Mouse (Mus musculus): ENCODE data around the gene Rnf111.
"Not testable (repeated sequence)": the region's sequence is repeated elsewhere in the genome, so short reads cannot be mapped to it uniquely, and the experiment has no call there.

The Rnf111 gene

DNA sequence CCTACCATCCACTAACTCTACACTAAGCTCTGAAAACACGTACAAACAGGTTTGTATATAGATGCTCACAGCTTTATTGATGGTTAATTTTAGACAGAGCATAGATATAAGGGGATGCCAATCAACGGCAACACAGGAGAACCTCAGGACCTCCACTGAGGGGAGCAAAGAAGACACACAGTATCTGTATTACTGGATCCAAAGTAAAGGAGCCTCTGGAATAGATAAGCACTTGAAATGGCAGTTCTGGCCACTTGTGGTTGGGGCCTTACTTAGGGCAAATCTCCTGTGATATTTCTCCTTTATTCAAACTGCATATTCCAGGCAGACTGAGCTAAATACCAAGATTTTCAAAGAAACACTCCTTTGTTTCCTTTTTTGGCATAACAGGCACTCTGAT lies 10.5 kb downstream of the Rnf111 start:
- no peak for DNase-seq (ENCODE audit: low spot score)

DNA sequence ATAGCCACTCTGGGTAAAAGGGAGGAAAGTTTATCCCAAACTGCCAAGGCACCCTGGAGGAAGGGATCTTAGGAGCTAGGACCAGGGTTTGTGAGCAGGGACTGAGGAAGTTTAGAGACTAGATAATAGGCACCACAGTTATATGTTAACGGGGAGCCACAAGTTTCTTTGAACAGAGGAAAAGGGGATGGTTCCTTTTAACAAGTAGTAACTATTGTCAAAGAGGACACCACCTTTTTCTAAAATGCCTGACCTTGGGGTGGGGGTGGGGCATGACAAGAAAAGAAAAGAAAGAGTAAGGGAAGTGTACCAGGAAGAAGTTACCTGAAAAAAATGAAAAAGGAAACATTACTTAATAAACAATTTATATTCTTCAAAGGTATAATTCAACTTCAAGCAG lies 12.3 kb downstream of the Rnf111 start:
- DNase-seq (ENCODE audit: low spot score): no peak

DNA sequence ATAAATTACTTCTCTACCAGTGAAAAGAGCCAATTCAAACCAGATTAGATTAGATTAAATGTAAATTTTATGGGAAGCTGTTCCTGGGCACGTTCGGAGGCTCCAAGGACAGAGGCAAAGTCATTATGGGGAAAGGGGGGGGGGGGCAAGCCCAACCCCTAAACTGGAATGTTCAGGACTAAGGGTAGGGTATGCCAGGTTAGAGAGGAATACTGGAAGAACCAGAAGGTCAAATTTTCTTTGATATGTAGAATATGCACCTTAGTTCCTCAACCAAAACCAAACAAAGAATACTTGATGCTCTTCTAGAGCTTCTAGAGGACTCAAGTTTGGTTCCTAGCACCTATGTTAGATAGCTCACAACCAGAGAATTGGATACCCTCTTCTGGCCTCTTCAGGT lies 16.1 kb downstream of the Rnf111 start:
- no peak for DNase-seq (ENCODE audit: low spot score)

DNA sequence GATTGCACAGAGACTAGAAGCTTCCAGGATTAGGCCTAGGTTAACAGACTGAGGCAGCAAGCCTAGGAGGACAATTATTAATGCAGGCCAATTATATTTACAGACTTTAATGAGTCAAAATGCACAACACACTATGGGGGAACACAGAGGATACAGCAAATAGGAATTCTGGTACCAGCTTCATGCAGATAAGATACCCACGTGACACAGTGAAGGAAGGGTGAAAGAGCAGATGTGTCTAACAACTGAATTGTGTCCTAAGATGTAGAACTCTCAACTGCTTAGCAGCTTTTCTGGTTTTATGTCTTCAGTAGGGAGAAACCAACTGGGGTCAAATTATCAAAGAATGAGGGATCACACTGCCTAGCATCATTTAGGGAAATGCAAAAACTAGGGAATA lies 17.7 kb downstream of the Rnf111 start:
- DNase-seq (ENCODE audit: low spot score): no peak

DNA sequence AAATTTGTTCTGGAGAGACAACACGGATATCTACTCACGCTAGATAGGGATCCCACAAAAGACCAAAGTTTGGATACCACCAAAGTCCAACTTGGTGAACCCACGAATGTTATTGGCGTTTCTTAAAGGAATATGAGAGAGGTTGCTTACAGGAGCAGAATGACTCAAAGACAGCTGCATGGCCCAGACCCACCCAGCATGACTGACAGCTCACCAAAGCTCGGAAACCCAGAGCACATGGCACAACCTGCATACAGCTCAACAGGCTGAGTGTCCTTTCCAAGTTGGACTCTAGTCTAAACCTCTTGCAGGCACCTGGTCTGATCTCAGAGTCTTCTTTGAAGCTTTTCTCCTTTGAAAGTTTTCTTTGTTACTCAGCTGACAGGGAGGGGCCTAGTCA lies 20.0 kb downstream of the Rnf111 start:
- DNase-seq (ENCODE audit: low spot score): no peak

DNA sequence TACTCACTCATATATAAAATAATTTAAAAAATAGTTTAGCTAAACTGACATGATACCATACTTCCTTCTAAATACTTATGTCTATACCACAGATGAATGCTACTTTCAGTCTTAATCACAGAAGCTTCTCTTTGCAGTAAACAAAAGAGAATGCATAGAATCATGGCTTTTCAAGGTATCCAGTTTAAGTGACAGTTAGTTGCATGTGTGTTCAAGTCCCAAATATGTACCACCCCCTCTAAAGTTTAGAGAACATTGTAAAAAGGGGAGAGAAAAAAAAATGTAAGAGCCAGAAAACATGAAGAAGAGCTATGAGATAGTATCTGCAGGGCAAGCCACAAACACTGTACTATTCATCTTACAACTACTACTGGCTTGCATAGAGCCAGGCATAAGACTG lies 21.7 kb downstream of the Rnf111 start:
- DNase-seq (ENCODE audit: low spot score): no peak

DNA sequence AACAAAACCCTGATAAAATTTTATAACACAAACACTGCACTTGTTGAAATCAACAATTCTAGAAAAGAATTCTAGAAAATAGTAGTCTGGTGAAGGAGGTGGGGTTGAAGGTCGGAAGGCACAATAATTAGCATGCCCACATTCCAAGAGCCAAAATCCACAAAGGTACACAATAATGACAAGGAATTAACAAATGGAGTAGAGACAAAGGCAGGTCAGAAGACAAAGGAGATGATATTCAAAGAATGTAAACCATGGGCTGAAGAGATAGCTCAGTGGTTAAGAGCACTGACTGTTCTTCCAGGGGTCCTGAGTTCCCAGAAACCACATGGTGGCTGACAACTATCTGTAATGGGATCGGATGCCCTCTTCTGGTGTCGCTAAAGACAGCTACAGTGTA lies 26.3 kb downstream of the Rnf111 start:
- no peak for DNase-seq (ENCODE audit: low spot score)

DNA sequence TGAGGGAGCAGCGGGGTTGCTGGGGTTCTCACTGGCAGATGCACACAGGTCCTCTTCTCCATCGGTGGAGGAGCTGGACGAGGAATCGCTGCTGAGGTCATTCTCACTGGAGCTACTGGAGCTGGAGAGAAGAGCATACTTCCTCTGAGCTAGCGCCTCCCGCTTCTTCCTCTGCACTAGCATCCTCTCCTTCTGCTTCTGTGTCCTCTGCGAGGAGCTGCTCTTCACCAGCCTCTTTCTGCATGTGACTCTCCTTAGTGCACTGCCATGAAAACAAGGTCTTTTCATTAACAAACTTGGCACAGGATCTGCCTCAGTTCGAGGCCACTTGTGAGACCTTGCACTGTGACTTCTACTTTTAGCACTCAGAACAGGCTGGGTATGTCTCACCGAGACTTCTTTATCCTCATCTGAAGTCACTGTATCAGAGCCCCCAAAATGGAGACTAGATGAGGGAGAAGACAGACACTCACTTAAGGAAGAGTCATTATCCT lies 27.7 kb downstream of the Rnf111 start:
- DNase-seq (ENCODE audit: low spot score): no peak

DNA sequence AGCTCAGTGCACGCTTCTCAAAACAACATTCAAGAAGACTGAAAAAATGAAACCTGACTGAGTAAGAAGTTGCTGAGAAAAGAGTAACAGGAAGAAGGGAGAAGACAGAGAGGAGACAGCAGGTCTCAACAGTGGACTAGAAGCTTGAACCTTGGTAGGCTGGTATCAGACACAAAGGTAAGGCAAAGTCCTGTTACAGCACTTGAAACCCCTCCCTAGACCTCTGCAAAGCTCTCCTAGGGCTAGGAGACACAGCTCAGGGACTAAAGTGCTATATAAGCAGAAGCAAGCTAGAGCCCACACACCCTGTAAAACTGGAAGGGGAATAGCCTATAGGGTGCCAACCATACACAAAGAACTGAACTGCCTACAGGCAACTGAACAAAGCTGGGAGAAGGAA lies 30.1 kb downstream of the Rnf111 start:
- DNase-seq (ENCODE audit: low spot score): no peak

DNA sequence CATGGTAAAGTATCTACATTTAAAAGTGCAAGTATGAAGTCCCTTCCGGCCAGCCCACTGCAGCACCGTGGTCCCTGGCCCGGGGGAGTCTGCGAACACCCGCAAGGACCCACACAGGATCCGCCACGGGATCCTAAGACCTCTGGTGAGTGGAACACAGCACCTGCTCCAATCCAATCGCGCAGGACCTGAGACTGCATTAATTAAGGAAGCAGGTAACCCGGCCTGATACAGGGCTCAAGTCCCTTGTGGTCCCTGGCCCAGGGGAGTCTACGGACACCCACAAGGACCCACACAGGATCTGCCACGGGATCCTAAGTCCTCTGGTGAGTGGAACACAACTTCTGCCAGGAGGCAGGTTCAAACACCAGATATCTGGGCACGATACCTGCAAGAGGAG lies 40.4 kb downstream of the Rnf111 start:
- DNase-seq (ENCODE audit: low spot score): not testable (repeated sequence)

DNA sequence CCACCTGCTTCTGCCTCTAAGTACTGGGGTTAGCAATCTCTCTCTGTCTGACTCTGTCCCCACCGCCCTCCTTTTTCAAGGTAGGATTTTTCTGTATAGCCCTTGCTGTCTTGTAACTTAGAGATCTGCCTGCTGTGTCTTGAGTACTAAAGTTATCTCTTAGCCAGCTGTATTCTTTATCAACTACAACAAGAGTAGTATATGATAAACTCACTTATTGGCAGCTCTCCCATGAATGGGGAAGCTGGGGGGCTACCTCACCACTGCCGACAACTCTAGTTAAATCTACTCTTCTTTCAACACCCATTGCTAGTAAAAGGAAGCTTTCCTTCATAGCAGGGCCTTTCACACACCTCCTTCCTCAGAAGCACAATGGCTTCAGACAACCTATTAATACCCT lies 51.2 kb downstream of the Rnf111 start:
- no peak for DNase-seq (ENCODE audit: low spot score)

DNA sequence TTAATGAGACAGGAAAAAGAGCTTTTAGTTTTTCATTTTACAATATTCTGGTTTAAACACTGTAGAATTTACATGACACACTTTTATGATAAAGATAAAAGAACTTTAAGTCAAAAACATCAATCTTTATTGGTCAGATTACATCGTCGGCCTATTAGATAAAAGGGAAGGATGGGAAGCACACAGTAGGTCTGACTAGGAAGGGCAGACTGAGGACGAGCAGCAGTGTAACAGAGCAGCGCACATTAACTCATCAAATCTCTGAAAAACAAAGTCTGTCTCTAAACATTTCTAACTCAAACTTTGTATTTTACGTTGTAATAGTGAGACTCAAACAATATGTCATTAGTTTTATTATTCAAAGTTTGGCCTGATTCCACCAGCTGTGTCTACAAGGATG lies 54.5 kb downstream of the Rnf111 start:
- no peak for DNase-seq (ENCODE audit: low spot score)

DNA sequence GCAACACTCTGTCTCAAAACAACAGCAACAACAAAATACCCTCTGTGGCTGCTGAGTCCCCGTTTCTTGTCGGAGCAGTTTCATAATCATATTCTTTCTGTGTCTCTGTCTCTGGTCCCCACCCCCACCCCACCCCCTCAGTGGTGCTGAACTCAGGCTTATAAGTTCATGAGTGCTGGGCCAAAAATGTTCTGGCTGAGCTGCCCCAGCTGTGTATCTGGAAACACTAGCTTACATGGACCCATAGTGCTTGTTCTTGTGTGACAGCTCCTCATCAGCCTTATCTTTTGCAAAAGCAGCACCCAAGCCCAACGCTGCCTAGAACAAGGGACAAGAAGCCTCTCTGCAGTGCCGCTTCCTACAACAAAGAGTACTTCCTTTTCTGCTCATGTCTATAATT lies 63.6 kb downstream of the Rnf111 start:
- DNase-seq (ENCODE audit: low spot score): no peak

DNA sequence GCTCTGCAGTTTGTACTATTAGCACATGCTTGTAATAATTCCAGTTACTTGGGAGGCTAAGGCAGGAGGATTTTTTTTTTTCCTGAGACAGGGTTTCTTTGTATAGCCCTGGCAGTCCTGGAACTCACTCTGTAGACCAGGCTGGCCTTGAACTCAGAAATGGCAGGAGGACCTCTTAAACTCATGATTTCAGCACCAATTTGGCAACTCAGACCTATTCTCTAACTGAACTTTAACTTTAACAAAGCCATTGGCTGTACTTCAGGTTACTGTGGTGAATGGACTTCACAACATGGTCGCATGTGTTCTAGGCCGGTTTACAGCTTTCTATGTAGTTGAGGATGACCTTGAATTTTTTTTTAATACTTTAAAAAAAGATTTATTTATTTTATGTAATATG lies 80.9 kb downstream of the Rnf111 start:
- DNase-seq (ENCODE audit: low spot score): no peak

DNA sequence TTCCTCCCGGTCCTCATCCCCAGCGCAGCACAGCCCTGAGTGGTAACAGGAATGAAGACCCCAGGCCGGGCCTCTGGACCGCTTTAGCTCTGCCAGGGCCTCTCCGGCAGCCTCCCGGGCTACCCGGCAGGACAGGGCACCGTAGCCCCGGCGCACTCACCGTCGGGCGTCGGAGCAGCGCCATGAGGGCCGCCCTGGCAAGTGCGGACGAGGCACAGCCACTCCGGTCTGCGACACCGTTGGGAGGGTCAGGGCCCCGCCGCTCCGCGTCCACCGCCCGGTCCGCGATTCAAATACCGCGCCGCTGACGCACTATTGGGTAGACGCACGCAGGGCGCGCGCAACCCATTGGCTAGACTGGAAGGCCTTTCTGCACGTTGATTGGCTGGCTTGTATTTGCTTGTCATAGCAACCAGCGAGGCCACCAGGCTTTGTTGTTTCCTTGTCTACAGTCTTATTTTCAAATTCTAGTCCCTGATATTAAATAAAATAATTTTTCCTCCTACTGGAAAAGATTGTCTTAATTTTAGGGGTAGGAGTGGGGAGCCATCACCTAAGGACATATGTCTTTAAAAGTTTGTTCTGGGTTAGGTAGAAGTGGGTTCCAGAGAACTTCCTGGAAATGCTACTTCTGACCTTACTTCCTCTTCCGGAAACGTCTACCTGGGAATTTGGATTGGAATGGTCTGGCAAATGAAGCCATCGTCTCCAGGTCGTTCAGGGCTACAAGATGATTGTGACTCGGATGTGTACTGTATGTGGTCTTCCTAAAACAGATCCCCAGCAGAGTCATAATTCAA lies 82.1 kb downstream of the Rnf111 start, which contains the start of gene Ccnb2:
Gene Ccnb2 (minus strand): TSS at position 291 of the 800 bp plus-strand sequence.
- DNase-seq (ENCODE audit: low spot score): peak; percentile 99

DNA sequence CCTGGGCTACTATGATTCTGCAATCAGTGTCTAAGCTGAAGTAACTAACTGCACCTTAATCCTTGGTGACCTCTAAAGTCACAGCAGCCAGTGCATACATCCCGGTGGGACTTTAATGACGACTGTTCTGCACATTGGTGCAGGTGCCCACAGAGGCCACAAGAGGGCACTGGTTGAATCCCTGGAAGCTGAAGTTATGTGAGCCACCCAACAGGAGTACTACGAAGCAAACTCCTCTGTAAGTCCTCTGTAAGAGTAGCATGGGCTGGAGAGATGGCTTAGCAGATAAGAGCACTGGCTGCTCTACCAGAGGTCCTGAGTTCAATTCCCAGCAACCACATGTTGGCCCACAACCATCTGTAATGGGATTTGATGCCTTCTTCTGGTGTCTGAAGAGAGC lies 87.1 kb downstream of the Rnf111 start:
- peak; percentile 24 for DNase-seq (ENCODE audit: low spot score)

DNA sequence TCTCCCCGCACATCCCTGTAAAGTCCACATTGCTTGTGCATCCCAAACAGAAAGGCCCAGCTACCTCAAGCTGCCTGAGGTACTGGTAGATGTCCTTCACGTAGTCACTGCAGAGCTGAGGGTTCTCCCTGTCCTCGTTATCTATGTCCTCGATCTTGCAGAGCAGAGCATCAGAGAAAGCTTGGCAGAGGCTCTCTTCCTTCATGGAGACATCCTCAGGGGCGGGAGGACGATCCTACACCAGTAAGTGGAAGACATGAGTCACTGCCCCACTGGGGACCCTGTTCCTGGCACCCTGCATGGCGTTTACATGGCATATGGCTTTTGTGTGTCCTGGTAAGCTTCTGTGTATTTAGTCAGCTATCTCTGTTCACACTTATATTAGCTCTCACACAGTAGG lies 90.5 kb downstream of the Rnf111 start:
- DNase-seq (ENCODE audit: low spot score): no peak

DNA sequence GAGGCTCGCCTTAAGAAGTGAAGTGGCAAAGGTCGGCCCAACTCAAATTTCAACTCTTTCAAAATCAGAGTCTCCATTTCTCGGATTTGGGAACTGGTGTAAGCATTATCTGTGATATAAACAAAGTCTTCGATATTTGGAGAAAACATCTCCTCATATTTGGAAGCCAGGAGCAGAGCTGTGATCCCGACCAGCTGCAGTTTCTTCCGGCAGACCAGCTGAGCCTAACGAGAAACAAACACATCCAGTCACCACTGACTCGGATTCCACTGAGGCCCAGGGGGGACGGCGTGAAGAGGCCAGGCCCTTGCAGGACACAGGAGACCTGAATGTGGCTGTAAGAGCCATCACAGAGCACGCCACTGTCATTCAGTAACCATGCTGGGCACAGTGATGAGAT lies 92.9 kb downstream of the Rnf111 start:
- no peak for DNase-seq (ENCODE audit: low spot score)

DNA sequence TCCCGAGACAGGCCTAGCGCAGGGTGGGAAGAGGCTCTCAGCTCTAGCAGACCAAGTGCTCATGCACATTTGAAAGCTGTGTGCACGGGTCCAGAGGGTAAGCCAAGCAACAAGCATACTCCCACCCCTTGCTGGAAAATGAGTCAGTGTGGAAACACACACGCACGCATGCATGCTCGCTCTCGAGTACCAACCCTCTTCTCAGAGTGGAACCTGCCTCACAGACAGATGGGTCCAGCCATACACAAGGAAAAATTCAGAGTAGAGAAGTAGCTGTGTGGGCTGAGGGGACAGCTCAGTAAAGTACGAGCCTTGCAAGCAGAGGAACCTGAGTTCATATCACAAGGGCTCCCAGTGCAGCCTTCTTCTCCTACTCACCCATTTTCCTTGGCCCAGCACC lies 93.8 kb downstream of the Rnf111 start:
- DNase-seq (ENCODE audit: low spot score): no peak

DNA sequence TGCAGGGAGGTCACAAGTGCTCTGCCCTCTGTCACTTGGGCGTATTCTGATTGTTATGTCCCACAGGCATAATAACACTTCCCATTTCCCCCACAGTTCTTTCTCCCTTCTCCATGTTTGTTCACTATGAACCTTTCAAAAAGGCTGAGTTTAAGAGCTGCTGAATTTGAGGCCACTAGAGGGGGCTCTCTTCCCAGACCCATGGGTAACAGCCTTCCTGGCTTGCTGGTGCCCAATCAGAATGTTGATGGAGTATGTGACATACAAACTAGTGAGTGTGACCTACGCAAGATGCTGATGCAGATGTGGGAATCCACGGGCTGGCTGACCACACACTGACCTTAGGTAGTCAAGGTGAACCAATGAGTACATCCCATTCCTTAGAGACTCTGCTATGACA lies 94.7 kb downstream of the Rnf111 start:
- DNase-seq (ENCODE audit: low spot score): no peak

DNA sequence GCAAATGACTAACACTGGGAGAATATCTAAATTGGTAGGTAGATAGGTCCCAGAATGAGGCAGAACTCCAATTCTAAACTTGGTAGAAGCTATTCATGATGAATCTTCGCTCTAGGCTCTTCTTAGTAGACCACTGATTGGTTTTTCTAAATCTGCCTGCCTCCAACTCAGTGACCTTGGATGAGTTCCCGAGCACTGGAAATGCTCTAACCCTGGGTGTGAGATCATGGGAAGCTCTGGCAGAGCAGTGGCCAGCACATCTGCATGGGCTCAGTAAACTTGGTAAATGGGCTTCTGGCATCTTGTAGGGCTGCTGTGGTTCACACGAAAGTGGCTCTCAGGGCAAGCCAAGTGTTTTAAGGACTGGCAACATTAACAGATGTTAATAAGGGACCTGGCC lies 96.9 kb downstream of the Rnf111 start:
- no peak for DNase-seq (ENCODE audit: low spot score)

DNA sequence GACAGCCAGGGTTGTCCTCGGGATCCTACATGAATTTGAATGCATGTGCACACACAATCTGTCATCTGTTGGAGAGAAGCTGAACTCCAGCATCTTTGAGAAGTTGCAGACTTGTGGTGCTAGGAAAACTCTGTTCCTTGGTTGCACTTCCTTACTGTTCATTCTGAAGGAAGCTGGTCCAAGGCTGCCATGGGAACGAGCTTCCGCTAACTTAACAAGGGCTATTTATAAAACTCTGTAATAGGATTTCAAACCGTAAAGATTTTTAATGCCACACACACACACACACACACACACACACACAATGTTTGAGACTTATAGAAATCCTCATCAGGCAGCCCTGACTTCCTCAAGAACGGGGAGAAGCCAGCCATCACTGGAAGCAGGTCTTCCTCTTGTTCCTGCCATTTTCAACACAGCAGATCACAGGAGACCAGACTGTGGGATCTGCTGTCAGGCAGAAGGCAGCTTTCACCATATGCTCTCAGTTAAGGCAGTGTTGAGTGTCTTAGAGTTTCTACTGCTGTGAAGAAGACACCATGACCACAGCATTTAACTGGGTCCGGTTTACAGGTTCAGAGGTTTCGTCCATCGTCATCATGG lies 101.5 kb downstream of the Rnf111 start:
- DNase-seq (ENCODE audit: low spot score): no peak

DNA sequence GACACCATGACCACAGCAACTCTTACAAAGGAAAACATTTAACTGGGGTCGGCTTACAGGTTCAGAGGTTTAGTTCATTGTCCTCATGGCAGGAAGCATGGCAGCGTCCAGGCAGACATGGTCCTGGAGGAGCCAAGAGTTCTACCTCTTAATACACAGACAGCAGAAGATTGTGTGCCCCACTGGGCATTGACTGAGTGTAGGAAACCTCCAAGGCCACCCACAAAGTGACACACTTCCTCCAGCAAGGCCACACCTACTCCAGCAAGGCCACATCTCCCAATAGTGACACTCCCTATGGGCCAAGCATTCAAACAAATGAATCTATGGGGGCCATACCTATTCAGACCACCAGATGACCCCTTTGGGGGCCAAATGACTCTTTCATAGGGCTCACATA lies 107.4 kb downstream of the Rnf111 start:
- no peak for DNase-seq (ENCODE audit: low spot score)

DNA sequence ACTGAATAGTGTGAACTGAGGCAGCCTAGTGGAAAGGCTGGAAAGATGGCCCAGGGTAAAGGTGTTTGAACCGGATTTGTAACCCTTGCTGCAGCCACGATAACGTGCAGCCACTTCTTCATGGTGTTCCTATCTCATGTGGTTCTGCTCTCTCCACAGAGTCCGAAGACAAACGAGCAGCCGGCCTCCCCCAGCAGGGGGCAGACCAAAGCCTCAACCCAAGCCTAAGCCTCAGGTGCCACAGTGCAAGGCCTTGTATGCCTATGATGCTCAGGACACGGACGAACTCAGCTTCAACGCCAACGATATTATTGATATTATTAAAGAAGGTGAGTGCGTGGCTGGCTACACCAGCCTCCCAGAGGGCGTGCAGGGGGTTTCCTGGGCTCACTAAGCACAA lies 107.9 kb downstream of the Rnf111 start:
- no peak for DNase-seq (ENCODE audit: low spot score)
